Mouse (Mus musculus) heart, postnatal 0 days (tissue): Measurements from ENCODE around the gene Nrn1l. TPM values are rescaled to one million over a fixed set of nuclear protein-coding genes. Genes with fewer than 3 reads are reported as not detected.

Experiments used
- ATAC-seq: fragments of 200-750 bp; cut with Nextera tagmentation; 2 replicates; pipeline ENCODE4 v1.8.0; 2017; ENCODE audit warnings: low read depth, moderate number of reproducible peaks, moderate library complexity; ENCODE audit not compliant: insufficient read depth
- DNase-seq: peaks from one replicate; pipeline ENCODE4 v3.0.0-alpha.2; 2016; ENCODE audit warnings: low spot score
- H3K27ac ChIP-seq: fragments of 300-500 bp; sonication (generic); 2 replicates; pipeline ENCODE4 v1.5.1; 2014; ENCODE audit warnings: low read depth, mild to moderate bottlenecking
- H3K27me3 ChIP-seq: fragments of 300-500 bp; sonication (generic); 2 replicates; pipeline ENCODE4 v1.6.1; 2014; ENCODE audit warnings: low read length, mixed read lengths; ENCODE audit not compliant: control insufficient read depth, insufficient read depth
- H3K36me3 ChIP-seq: fragments of 300-500 bp; sonication (generic); replicated peaks from 2 replicates; pipeline ENCODE4 v1.6.1; 2014; ENCODE audit warnings: low read length, mixed read lengths; ENCODE audit not compliant: control insufficient read depth, insufficient read depth
- H3K4me1 ChIP-seq: fragments of 300-500 bp; sonication (generic); 2 replicates; pipeline ENCODE4 v1.6.1; 2014; ENCODE audit warnings: antibody characterized with exemption; ENCODE audit not compliant: control insufficient read depth, insufficient read depth
- H3K4me2 ChIP-seq: fragments of 300-500 bp; sonication (generic); 2 replicates; pipeline ENCODE4 v1.6.1; 2014; ENCODE audit warnings: low read depth, mild to moderate bottlenecking, low read length, moderate library complexity
- H3K4me3 ChIP-seq: fragments of 300-500 bp; sonication (generic); 2 replicates; pipeline ENCODE4 v1.5.1; 2014; ENCODE audit warnings: low read depth, low read length
- H3K9ac ChIP-seq: fragments of 300-500 bp; sonication (generic); replicated peaks from 2 replicates; pipeline ENCODE4 v1.6.1; 2014; ENCODE audit warnings: low read depth, low read length, mixed read lengths
- H3K9me3 ChIP-seq: fragments of 300-500 bp; sonication (generic); replicated peaks from 2 replicates; pipeline ENCODE4 v1.6.1; 2016; ENCODE audit warnings: low read length; ENCODE audit not compliant: control insufficient read depth
- CTCF ChIP-seq: IDR thresholded peaks from 2 replicates; pipeline ENCODE4 v1.5.1; 2016; ENCODE audit warnings: antibody characterized with exemption, control low read depth, low read depth
- EP300 ChIP-seq: IDR thresholded peaks from 2 replicates; pipeline ENCODE4 v1.6.1; 2016; ENCODE audit warnings: antibody characterized with exemption, low read depth
- WGBS: fragments of 180-500 bp; shearing (Covaris S2); extraction: QIAGEN DNeasy Blood & Tissue Kit; methylation state at CpG from one replicate; pipeline ENCODE4 v1.1.7; 2014; 5-methylcytosine and 5-hydroxymethylcytosine counted together
- polyA plus RNA-seq: library from polyadenylated mRNA; unstranded; fragments of >200 nt; fragmentation: Nextera tagmentation; extraction: Ambion mirVana; gene quantifications from 2 replicates; pipeline ENCODE4 v1.2.1, GENCODE M21; 2015
- total RNA-seq: library from RNA; depleted of rRNA; stranded (reverse); fragments of >200 nt; gene quantifications from 2 replicates; pipeline ENCODE4 v1.2.3, GENCODE M21; 2014; ENCODE audit warnings: low replicate concordance; rRNA removed

The Nrn1l gene
- total RNA-seq (not detected in 2 replicates), polyA plus RNA-seq (0.94 and 1.3 TPM in 2 replicates)

GRCm38 (mm10) chr8:105893339-105893738 lies at the start of gene Nrn1l:
Nrn1l (plus strand) TSS chr8:105893567.
- Histone ChIP-seq H3K9ac (no peak within 1 kb of the TSS), H3K4me2 (no peak within 1 kb of the TSS), H3K27me3 (no peaks in the 10 kb centered on the region), H3K4me3 (no peak within 1 kb of the TSS), H3K4me1 (no peaks in the 10 kb centered on the region), H3K27ac (no peak within 1 kb of the TSS), H3K9me3 (no peaks in the 10 kb centered on the region), H3K36me3 (peaks cover 45% of the 10 kb centered on the region)
- DNase-seq (peak; percentile 84), ATAC-seq (peak; percentile 90)
- 10% methylated on average over 11 of the region's 11 CpGs for WGBS
- no peak for TF ChIP-seq CTCF
- TF ChIP-seq EP300: no peak

- no peak for DNase-seq
- peaks cover 63% of the 10 kb centered on the region for H3K36me3 ChIP-seq
Measured at GRCm38 (mm10) chr8:105846678-105847077, 46.7 kb upstream of the Nrn1l start.

DNA sequence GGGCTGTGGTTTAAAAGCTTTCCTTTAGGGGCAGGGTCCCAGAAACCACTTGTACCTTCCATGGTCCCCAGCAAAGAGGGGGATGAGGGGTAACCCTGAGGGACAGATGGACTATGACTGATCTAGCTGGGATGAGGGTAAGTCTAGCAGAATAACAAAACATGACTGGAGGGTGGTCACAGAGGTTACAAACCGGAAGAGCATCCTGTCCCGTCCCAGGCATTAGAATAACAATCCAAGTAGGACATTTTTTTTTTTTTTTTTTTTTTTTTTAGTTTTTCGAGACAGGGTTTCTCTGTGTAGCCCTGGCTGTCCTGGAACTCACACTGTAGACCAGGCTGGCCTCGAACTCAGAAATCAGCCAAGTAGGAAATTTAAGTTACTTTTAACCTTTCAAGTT lies 43.4 kb upstream of the Nrn1l start:
- H3K9me3 ChIP-seq: no peaks in the 10 kb centered on the region
- WGBS: 70% methylated on average over 4 of the region's 4 CpGs
- peaks cover 10% of the 10 kb centered on the region; the same call in 1 of the 2 replicates for H3K4me1 ChIP-seq
- no peak overlapping the region for H3K27ac ChIP-seq
- DNase-seq: no peak
- H3K27me3 ChIP-seq: no peaks in the 10 kb centered on the region
- no peak overlapping the region for H3K4me2 ChIP-seq
- TF ChIP-seq CTCF (no peak), EP300 (no peak)
- no peak overlapping the region for H3K4me3 ChIP-seq
- ATAC-seq: no peak
- no peak overlapping the region for H3K9ac ChIP-seq
- peaks cover 47% of the 10 kb centered on the region for H3K36me3 ChIP-seq

More at GRCm38 (mm10) chr8:105846678-105847077, 46.7 kb upstream of the Nrn1l start:
- 75% methylated on average over 11 of the region's 11 CpGs for WGBS
- no peak for TF ChIP-seq EP300
- no peak for TF ChIP-seq CTCF
- Histone ChIP-seq H3K4me2 (no peak overlapping the region), H3K4me3 (no peak overlapping the region), H3K9me3 (no peaks in the 10 kb centered on the region), H3K27ac (peak overlapping the region; percentile 43; the same call in 1 of the 2 replicates), H3K27me3 (no peaks in the 10 kb centered on the region), H3K9ac (no peak overlapping the region), H3K4me1 (peaks cover 10% of the 10 kb centered on the region; the same call in 1 of the 2 replicates)
- ATAC-seq: peak; percentile 69

- H3K36me3 ChIP-seq: peaks cover 41% of the 10 kb centered on the region
- 0 out of 2 replicates have a peak overlapping the region, but pooled peaks have one; percentile 17 for H3K9ac ChIP-seq
- H3K4me1 ChIP-seq: peaks cover 10% of the 10 kb centered on the region; the same call in 1 of the 2 replicates
- TF ChIP-seq CTCF (no peak), EP300 (no peak)
- WGBS: 73% methylated on average over 7 of the region's 7 CpGs
- no peaks in the 10 kb centered on the region for H3K27me3 ChIP-seq
- H3K4me2 ChIP-seq: peak overlapping the region; percentile 44
- no peak overlapping the region for H3K27ac ChIP-seq
- no peak for DNase-seq
- peak overlapping the region; percentile 8; the same call in 1 of the 2 replicates for H3K4me3 ChIP-seq
- no peaks in the 10 kb centered on the region for H3K9me3 ChIP-seq
- ATAC-seq: no peak
Measured at GRCm38 (mm10) chr8:105850611-105851010, 42.8 kb upstream of the Nrn1l start.

DNA sequence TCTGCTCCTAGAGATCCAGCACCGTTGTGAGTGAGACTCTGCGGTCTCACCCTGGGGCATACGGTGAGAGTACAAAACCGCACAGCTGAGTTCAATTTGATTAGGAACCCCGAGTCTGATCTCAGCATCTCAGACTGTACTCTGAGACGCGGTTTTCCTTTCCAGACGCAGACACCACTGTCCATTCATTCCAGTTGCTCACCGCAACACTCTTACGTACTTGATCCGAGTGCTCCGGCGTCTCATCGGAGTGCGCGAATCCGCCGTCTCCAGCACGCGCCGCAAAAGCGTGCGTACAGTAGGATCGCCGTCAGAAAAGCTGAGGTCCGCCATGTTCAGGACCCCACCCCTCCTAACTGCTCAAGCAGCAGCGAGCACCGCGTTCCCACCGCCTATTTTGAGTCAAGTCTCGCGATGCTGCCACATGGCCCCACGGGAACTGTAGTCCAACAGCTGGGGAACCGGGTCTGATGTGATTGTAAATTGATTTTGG lies 41.7 kb upstream of the Nrn1l start:
- peak overlapping the region; percentile 40 for H3K27ac ChIP-seq
- TF ChIP-seq CTCF (no peak), EP300 (peak; percentile 37; the same call in 1 of the 2 replicates)
- H3K9ac ChIP-seq: peak overlapping the region; percentile 70
- peak overlapping the region; percentile 72 for H3K4me2 ChIP-seq
- no peaks in the 10 kb centered on the region for H3K9me3 ChIP-seq
- WGBS: under 1% methylated on average over 34 of the region's 34 CpGs
- peaks cover 18% of the 10 kb centered on the region for H3K4me1 ChIP-seq
- ATAC-seq (peak; percentile 65), DNase-seq (peak; percentile 86)
- H3K4me3 ChIP-seq: peak overlapping the region; percentile 63
- no peaks in the 10 kb centered on the region for H3K27me3 ChIP-seq
- peaks cover 30% of the 10 kb centered on the region for H3K36me3 ChIP-seq
